Mouse (Mus musculus): ENCODE results near the gene Dtnb. TPM values are rescaled to one million over a fixed set of nuclear protein-coding genes. Genes with fewer than 3 reads are reported as not detected.

The Dtnb gene
- polyA plus RNA-seq, 1 experiment, result 15.9 TPM

- Histone ChIP-seq H3K27me3 (ENCODE audit: control insufficient read depth, insufficient read depth, low read length) (no peaks in the 10 kb centered on the region), H3K4me1 (ENCODE audit: control insufficient read depth, insufficient read depth, insufficient read length, low read length) (no peaks in the 10 kb centered on the region), H3K4me3 (ENCODE audit: low read depth, low read length) (no peak overlapping the region), H3K36me3 (ENCODE audit: control insufficient read depth, insufficient read depth, low read length) (no peaks in the 10 kb centered on the region), H3K27ac (ENCODE audit: insufficient read depth, low read depth, low read length) (no peak overlapping the region)
- TF ChIP-seq POLR2A (IDR thresholded peaks at IDR 0.05; ENCODE audit: low read depth, low read length) (no peak), CTCF (IDR thresholded peaks at IDR 0.05; ENCODE audit: extremely low read depth, insufficient read length, insufficient replicate concordance, low read depth, low read length) (no peak)
- WGBS, result 83% methylated on average over 6 of the region's 6 CpGs
These were observed 157.4 kb downstream of the Dtnb start for GRCm38 (mm10) chr12:3729521-3730075.

DNA sequence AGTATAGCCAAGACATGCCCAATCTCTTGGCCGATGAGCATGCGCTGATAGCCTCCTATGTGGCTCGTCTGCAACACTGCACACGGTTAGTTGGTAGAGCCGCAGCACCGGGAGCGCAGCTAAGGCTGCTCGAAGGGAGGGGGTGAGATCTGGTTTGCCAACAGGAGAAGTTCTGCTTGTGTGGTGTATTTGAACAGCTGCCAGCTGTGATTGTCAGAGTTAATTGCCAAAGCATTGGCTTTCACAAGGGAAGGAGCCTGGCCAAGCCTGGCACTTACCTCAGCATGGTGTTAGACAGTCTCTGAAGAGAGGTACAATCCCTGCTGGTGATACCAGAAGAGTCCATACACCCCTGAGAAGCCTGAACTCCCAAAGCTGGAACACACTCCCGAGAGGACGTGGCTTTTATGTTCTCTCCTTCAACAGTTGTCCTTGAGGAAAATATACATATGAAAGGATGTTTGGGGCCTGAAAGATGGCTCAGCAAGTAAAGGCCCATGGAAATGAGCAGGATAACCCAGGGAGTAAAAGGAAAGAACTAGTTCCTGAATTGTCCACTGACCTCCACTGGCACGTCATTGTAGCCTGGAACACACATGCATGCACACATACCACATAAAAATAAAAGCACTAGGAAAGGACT lies 160.6 kb downstream of the Dtnb start:
- WGBS, result 29% methylated on average over 11 of the region's 11 CpGs
- H3K27ac ChIP-seq (ENCODE audit: insufficient read depth, low read depth, low read length), result no peak overlapping the region
- H3K36me3 ChIP-seq (ENCODE audit: control insufficient read depth, insufficient read depth, low read length), result no peaks in the 10 kb centered on the region
- H3K4me3 ChIP-seq (ENCODE audit: low read depth, low read length), result no peak overlapping the region
- TF ChIP-seq CTCF (IDR thresholded peaks at IDR 0.05; ENCODE audit: extremely low read depth, insufficient read length, insufficient replicate concordance, low read depth, low read length), result no peak
- no peak for TF ChIP-seq POLR2A (IDR thresholded peaks at IDR 0.05; ENCODE audit: low read depth, low read length)
- H3K4me1 ChIP-seq (ENCODE audit: control insufficient read depth, insufficient read depth, insufficient read length, low read length), result no peaks in the 10 kb centered on the region
- no peaks in the 10 kb centered on the region for H3K27me3 ChIP-seq (ENCODE audit: control insufficient read depth, insufficient read depth, low read length)

- 85% methylated on average over 7 of the region's 7 CpGs for WGBS
- H3K27me3 ChIP-seq (ENCODE audit: control insufficient read depth, insufficient read depth, low read length), result no peaks in the 10 kb centered on the region
- no peak overlapping the region for H3K27ac ChIP-seq (ENCODE audit: insufficient read depth, low read depth, low read length)
- TF ChIP-seq CTCF (IDR thresholded peaks at IDR 0.05; ENCODE audit: extremely low read depth, insufficient read length, insufficient replicate concordance, low read depth, low read length), result no peak
- H3K4me3 ChIP-seq (ENCODE audit: low read depth, low read length), result no peak overlapping the region
- H3K4me1 ChIP-seq (ENCODE audit: control insufficient read depth, insufficient read depth, insufficient read length, low read length), result no peaks in the 10 kb centered on the region
- H3K36me3 ChIP-seq (ENCODE audit: control insufficient read depth, insufficient read depth, low read length), result no peaks in the 10 kb centered on the region
These were observed 161.1 kb downstream of the Dtnb start for GRCm38 (mm10) chr12:3733328-3733727.

GRCm38 (mm10) chr12:3737009-3737408 lies 164.8 kb downstream of the Dtnb start:
- Histone ChIP-seq H3K27me3 (ENCODE audit: control insufficient read depth, insufficient read depth, low read length) (no peaks in the 10 kb centered on the region), H3K36me3 (ENCODE audit: control insufficient read depth, insufficient read depth, low read length) (no peaks in the 10 kb centered on the region), H3K27ac (ENCODE audit: insufficient read depth, low read depth, low read length) (no peak overlapping the region), H3K4me1 (ENCODE audit: control insufficient read depth, insufficient read depth, insufficient read length, low read length) (peaks cover 5% of the 10 kb centered on the region; the same call in 1 of the 2 replicates), H3K4me3 (ENCODE audit: low read depth, low read length) (no peak overlapping the region)
- no peak for TF ChIP-seq CTCF (IDR thresholded peaks at IDR 0.05; ENCODE audit: extremely low read depth, insufficient read length, insufficient replicate concordance, low read depth, low read length)
- no peak for TF ChIP-seq POLR2A (IDR thresholded peaks at IDR 0.05; ENCODE audit: low read depth, low read length)
- WGBS, result 88% methylated on average over 7 of the region's 7 CpGs

GRCm38 (mm10) chr12:3738741-3739529 lies 166.8 kb downstream of the Dtnb start:
- no peaks in the 10 kb centered on the region for H3K36me3 ChIP-seq (ENCODE audit: control insufficient read depth, insufficient read depth, low read length)

DNA sequence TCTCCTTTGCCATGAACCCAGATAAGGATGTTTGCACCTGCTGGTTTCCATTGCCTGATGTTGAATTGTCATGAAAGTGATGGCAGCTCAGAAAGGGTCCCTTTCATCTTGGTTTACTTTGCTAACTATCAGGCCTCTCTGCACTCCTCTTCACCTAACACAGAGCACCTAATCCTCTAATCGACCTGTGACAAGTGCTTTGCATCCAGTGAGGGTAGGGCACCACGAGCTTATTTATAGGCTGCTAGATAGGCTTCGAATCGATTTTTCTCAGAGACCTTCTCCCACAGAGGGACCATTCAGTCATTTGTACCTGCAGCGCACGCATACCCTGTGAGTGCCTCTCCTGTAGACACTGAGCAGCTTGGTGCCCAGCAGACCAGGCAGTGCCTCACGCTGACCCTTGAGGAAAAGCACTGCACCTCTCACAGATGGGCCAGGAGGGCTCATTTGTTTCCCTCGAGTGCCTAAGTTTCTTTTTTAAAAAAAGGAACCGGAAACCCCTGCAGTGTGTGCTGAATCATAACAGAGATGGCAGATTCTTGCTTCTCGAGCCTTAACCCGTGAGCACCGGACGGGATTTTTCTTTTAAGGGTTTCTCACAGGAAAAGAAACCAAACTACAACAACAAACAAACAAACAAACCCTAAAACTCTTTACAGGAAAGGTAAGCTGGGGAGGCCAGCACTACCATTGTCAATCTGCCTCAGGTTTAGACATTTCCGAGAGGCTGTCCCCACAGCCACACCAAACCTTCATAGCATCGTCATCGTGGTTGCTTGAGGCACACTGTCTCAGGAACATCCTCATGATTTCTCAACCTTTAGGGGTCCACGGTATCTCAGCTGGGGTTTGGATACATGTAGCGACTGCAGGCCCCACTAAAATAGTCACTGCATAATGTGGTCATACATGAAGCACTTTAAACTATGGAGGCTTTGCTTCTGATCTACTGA lies 167.8 kb downstream of the Dtnb start:
- no peaks in the 10 kb centered on the region for H3K36me3 ChIP-seq (ENCODE audit: control insufficient read depth, insufficient read depth, low read length)
- H3K4me3 ChIP-seq (ENCODE audit: low read depth, low read length), result peak overlapping the region; percentile 19
- 55% methylated on average over 18 of the region's 18 CpGs for WGBS
- H3K27me3 ChIP-seq (ENCODE audit: control insufficient read depth, insufficient read depth, low read length), result no peaks in the 10 kb centered on the region
- 0 out of 2 replicates have a peak, but pooled peaks have one; percentile 15 for TF ChIP-seq POLR2A (IDR thresholded peaks at IDR 0.05; ENCODE audit: low read depth, low read length)
- no peak for TF ChIP-seq CTCF (IDR thresholded peaks at IDR 0.05; ENCODE audit: extremely low read depth, insufficient read length, insufficient replicate concordance, low read depth, low read length)
- H3K4me1 ChIP-seq (ENCODE audit: control insufficient read depth, insufficient read depth, insufficient read length, low read length), result peaks cover 5% of the 10 kb centered on the region; the same call in 1 of the 2 replicates
- H3K27ac ChIP-seq (ENCODE audit: insufficient read depth, low read depth, low read length), result peak overlapping the region; percentile 77

More at GRCm38 (mm10) chr12:3738741-3739529, 166.8 kb downstream of the Dtnb start:
- 68% methylated on average over 7 of the region's 7 CpGs for WGBS
- Histone ChIP-seq H3K4me1 (ENCODE audit: control insufficient read depth, insufficient read depth, insufficient read length, low read length) (peaks cover 5% of the 10 kb centered on the region; the same call in 1 of the 2 replicates), H3K4me3 (ENCODE audit: low read depth, low read length) (no peak overlapping the region), H3K27me3 (ENCODE audit: control insufficient read depth, insufficient read depth, low read length) (no peaks in the 10 kb centered on the region), H3K27ac (ENCODE audit: insufficient read depth, low read depth, low read length) (no peak overlapping the region)
- no peak for TF ChIP-seq POLR2A (IDR thresholded peaks at IDR 0.05; ENCODE audit: low read depth, low read length)
- no peak for TF ChIP-seq CTCF (IDR thresholded peaks at IDR 0.05; ENCODE audit: extremely low read depth, insufficient read length, insufficient replicate concordance, low read depth, low read length)
